8 mouse cellular contexts compared by ENCODE assay signal in genomic region chr16:17124871-17125520, GRCm38 (mm10). TPM values are rescaled to one million over a fixed set of nuclear protein-coding genes. Genes with fewer than 3 reads are reported as not detected.
DNase-seq lines count a peak whose midpoint lies in the region; ATAC-seq and TF ChIP-seq lines count a peak whose summit lies in the region.

2610318N02Rik (minus strand) TSS chr16:17125167.

- H3K4me2 ChIP-seq in heart, embryonic 16.5 days (ENCODE audit: low read depth, low read length) = peak within 1 kb of the TSS; percentile 89
- peak within 1 kb of the TSS; percentile 91 for H3K4me2 ChIP-seq in liver, embryonic 16.5 days (ENCODE audit: low read depth, low read length)
- peak within 1 kb of the TSS; percentile 93 for H3K4me2 ChIP-seq in neural tube, embryonic 11.5 days (ENCODE audit: low read depth)
- H3K4me2 ChIP-seq in stomach, postnatal 0 days (replicated peaks; ENCODE audit: low read depth) = peak within 1 kb of the TSS; percentile 67

- H3K27ac ChIP-seq in heart, embryonic 16.5 days (ENCODE audit: low read length) = peak within 1 kb of the TSS; percentile 55
- H3K27ac ChIP-seq in liver, embryonic 16.5 days (ENCODE audit: low read length) = peak within 1 kb of the TSS; percentile 55; the same call in 1 of the 2 replicates
- peak within 1 kb of the TSS; percentile 64 for H3K27ac ChIP-seq in neural tube, embryonic 11.5 days (ENCODE audit: low read depth, low read length)
- H3K27ac ChIP-seq in stomach, postnatal 0 days (replicated peaks) = no peak within 1 kb of the TSS; the same call in 1 of the 2 replicates

- no peaks in the 10 kb centered on the region for H3K27me3 ChIP-seq in heart, embryonic 16.5 days (ENCODE audit: control insufficient read depth, insufficient read depth, low read length)
- no peaks in the 10 kb centered on the region for H3K27me3 ChIP-seq in liver, embryonic 16.5 days (ENCODE audit: control insufficient read depth, insufficient read depth, low read depth, low read length)
- H3K27me3 ChIP-seq in neural tube, embryonic 11.5 days (ENCODE audit: control insufficient read depth, insufficient read depth, low read length) = no peaks in the 10 kb centered on the region
- no peaks in the 10 kb centered on the region for H3K27me3 ChIP-seq in stomach, postnatal 0 days (ENCODE audit: control insufficient read depth, insufficient read depth, low read length)

- peak; percentile 94 for ATAC-seq in erythroblast, adult 5-6 weeks (replicated peaks; ENCODE audit: low FRiP score, poor library complexity, severe bottlenecking)
- ATAC-seq in heart, embryonic 16.5 days (replicated peaks; ENCODE audit: extremely low read depth, insufficient read depth, low FRiP score) = peak; percentile 90
- peak; percentile 99 for ATAC-seq in liver, embryonic 16.5 days (ENCODE audit: low read depth)
- peak; percentile 96 for ATAC-seq in neural tube, embryonic 11.5 days (ENCODE audit: insufficient read depth, low FRiP score, low TSS enrichment)
- ATAC-seq in stomach, postnatal 0 days (ENCODE audit: low FRiP score, low TSS enrichment) = peak; percentile 88

- DNase-seq in CD8-positive naive resting alpha-beta T cell, adult 2 months (ENCODE audit: low read depth in 2 of 2, low spot score in 2 of 2) = peak; percentile 27 to 31
- peak; percentile 84 for DNase-seq in brain, adult 2 months (ENCODE audit: low read depth, low spot score)
- peak; percentile 81 for DNase-seq in kidney, postnatal 14 days
- peak; percentile 92 for DNase-seq in neural tube, embryonic 11.5 days (ENCODE audit: low spot score)
- peak; percentile 85 for DNase-seq in stomach, postnatal 0 days (ENCODE audit: low spot score)

- no peak for TF ChIP-seq EP300 in stomach, postnatal 0 days (optimal IDR thresholded peaks at IDR 0.05)

- peak; percentile 15; the same call in 1 of the 2 replicates for TF ChIP-seq CTCF in stomach, postnatal 0 days (IDR thresholded peaks at IDR 0.05; ENCODE audit: low read depth)

- peak within 1 kb of the TSS; percentile 76 for H3K9ac ChIP-seq in heart, embryonic 16.5 days (ENCODE audit: low read length)
- H3K9ac ChIP-seq in liver, embryonic 16.5 days (ENCODE audit: low read depth, low read length) = peak within 1 kb of the TSS; percentile 66
- H3K9ac ChIP-seq in neural tube, embryonic 11.5 days (ENCODE audit: low read length) = peak within 1 kb of the TSS; percentile 75
- peak within 1 kb of the TSS; percentile 45 for H3K9ac ChIP-seq in stomach, postnatal 0 days (ENCODE audit: low read length)

- no peaks in the 10 kb centered on the region for H3K9me3 ChIP-seq in heart, embryonic 16.5 days (replicated peaks; ENCODE audit: control insufficient read depth, low read length)
- H3K9me3 ChIP-seq in liver, embryonic 16.5 days (replicated peaks; ENCODE audit: control insufficient read depth, low read length) = no peaks in the 10 kb centered on the region
- no peaks in the 10 kb centered on the region for H3K9me3 ChIP-seq in neural tube, embryonic 11.5 days (ENCODE audit: control insufficient read depth, low read length)
- H3K9me3 ChIP-seq in stomach, postnatal 0 days (ENCODE audit: control insufficient read depth, low read length) = no peaks in the 10 kb centered on the region

- peaks cover 18% of the 10 kb centered on the region for H3K4me1 ChIP-seq in heart, embryonic 16.5 days (ENCODE audit: control insufficient read depth, insufficient read depth, low read length)
- H3K4me1 ChIP-seq in liver, embryonic 16.5 days (ENCODE audit: control insufficient read depth, low read depth, low read length) = peaks cover 16% of the 10 kb centered on the region
- H3K4me1 ChIP-seq in neural tube, embryonic 11.5 days (ENCODE audit: control insufficient read depth, insufficient read depth, low read length) = peaks cover 11% of the 10 kb centered on the region; the same call in 1 of the 2 replicates
- H3K4me1 ChIP-seq in stomach, postnatal 0 days (replicated peaks; ENCODE audit: control insufficient read depth, insufficient read depth) = 0 out of 2 replicates have a peak, but pooled peaks cover 3% of the 10 kb centered on the region

- H3K36me3 ChIP-seq in heart, embryonic 16.5 days (ENCODE audit: control insufficient read depth, insufficient read depth) = 0 out of 2 replicates have a peak, but pooled peaks cover 2% of the 10 kb centered on the region
- H3K36me3 ChIP-seq in liver, embryonic 16.5 days (ENCODE audit: control insufficient read depth, insufficient read depth) = no peaks in the 10 kb centered on the region
- H3K36me3 ChIP-seq in neural tube, embryonic 11.5 days (ENCODE audit: control insufficient read depth, insufficient read depth, low read length) = peaks cover 2% of the 10 kb centered on the region; the same call in 1 of the 2 replicates
- no peaks in the 10 kb centered on the region for H3K36me3 ChIP-seq in stomach, postnatal 0 days (ENCODE audit: control insufficient read depth, insufficient read depth, low read length)

- WGBS in heart, embryonic 16.5 days = under 1% methylated on average over 25 of the region's 25 CpGs
- under 1% methylated on average over 25 of the region's 25 CpGs for WGBS in liver, embryonic 16.5 days (ENCODE audit: insufficient replicate concordance)
- under 1% methylated on average over 25 of the region's 25 CpGs for WGBS in neural tube, embryonic 11.5 days
- WGBS in stomach, postnatal 0 days = 3% methylated on average over 25 of the region's 25 CpGs

- peak within 1 kb of the TSS; percentile 64 for H3K4me3 ChIP-seq in heart, embryonic 16.5 days (ENCODE audit: low read length)
- peak within 1 kb of the TSS; percentile 60 for H3K4me3 ChIP-seq in liver, embryonic 16.5 days (ENCODE audit: low read depth, low read length)
- H3K4me3 ChIP-seq in neural tube, embryonic 11.5 days (ENCODE audit: low read depth, low read length) = peak within 1 kb of the TSS; percentile 70
- peak within 1 kb of the TSS; percentile 32 for H3K4me3 ChIP-seq in stomach, postnatal 0 days (ENCODE audit: low read depth, low read length)

RNA-seq across cellular contexts. Expression of gene 2610318N02Rik, which starts in this region (rescaled TPM):
- 2.9 and 4.0 TPM in 2 replicates for total RNA-seq in erythroblast, adult 5-6 weeks (2015; ENCODE audit: low replicate concordance)
- 1.7 and 2.0 TPM in 2 replicates for total RNA-seq in erythroblast, adult 5-6 weeks (2017; ENCODE audit: low replicate concordance)
- 16.6 and 19.6 TPM in 2 replicates for polyA plus RNA-seq in heart, embryonic 16.5 days (2015; fragmentation: Nextera tagmentation; extraction: Ambion mirVana)
- 13.1 and 14.8 TPM in 2 replicates for polyA plus RNA-seq in liver, embryonic 16.5 days (2015; fragmentation: Nextera tagmentation; extraction: Ambion mirVana)
- 97.3 and 105 TPM in 2 replicates for polyA plus RNA-seq in neural tube, embryonic 11.5 days (2014; fragmentation: Nextera tagmentation; extraction: Ambion mirVana)
- polyA plus RNA-seq in stomach, postnatal 0 days (2015; fragmentation: Nextera tagmentation; extraction: Ambion mirVana) = 3.5 and 4.4 TPM in 2 replicates

Comparison
In these comparisons a context has a peak if more than half of its experiments do, and no peak if none do; other contexts are left out.
1. DNase-seq: peak in every context shown above with its lines; median percentile 92 in neural tube, embryonic 11.5 days; 85 in stomach, postnatal 0 days; 84 in brain, adult 2 months; 81 in kidney, postnatal 14 days; 29 in CD8-positive naive resting alpha-beta T cell, adult 2 months.